Mouse (Mus musculus) spleen, adult 2 months (tissue): Measurements from ENCODE around the gene Kng1.
"Not testable (repeated sequence)": the region's sequence is repeated elsewhere in the genome, so short reads cannot be mapped to it uniquely, and the experiment has no call there.

Experiments
- CTCF ChIP-seq: fragments of 200-500 bp; IDR thresholded peaks from 2 replicates; pipeline ENCODE4 v1.5.1; 2011; ENCODE audit warnings: mild to moderate bottlenecking, inconsistent platforms; ENCODE audit not compliant: insufficient read depth, insufficient read length, insufficient replicate concordance; ENCODE audit errors: extremely low read depth
- POLR2A ChIP-seq: fragments of 200-500 bp; IDR thresholded peaks from 2 replicates; pipeline ENCODE4 v1.6.1; 2011; ENCODE audit warnings: low read depth, low read length, inconsistent platforms

DNA sequence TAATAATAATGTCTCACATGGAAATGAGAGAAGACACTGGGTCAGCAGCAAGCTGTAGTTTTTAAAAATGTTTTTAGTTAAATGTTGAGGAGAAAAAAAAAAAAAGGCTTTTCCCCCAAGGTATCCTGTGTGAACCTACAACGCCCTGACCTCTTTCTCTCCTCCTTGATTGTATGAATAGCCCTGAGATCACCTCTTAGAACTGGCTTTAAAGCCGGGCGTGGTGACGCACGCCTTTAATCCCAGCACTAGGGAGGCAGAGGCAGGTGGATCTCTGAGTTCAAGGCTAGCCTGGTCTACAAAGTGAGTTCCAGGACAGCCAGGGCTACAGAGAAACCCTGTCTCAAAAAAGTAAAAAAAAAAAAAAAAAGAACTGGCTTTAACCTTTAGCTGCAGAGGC is 37.9 kb downstream of the Kng1 start:
- TF ChIP-seq POLR2A, CTCF: not testable (repeated sequence)
